Mouse (Mus musculus) cerebellum, postnatal 4 days (tissue): ENCODE measurements around the gene Mapk11.

Source experiments
- DNase-seq, 2 experiments: peaks; one replicate each; pipeline ENCODE4 v3.0.0; 2022; ENCODE audit warnings: low spot score in 2 of 2, mixed read lengths in 1 of 2

Mapk11 gene

GRCm38 (mm10) chr15:89140659-89141252 lies 8.7 kb downstream of the Mapk11 start, which contains the start of gene Mapk12:
Gene Mapk12, minus strand, starts transcription at chr15:89140703.
- no peak for DNase-seq

GRCm38 (mm10) chr15:89140048-89140658 lies 9.3 kb downstream of the Mapk11 start:
- no peak for DNase-seq

- no peak for DNase-seq
These were observed 10.9 kb downstream of the Mapk11 start for GRCm38 (mm10) chr15:89138531-89138930.

GRCm38 (mm10) chr15:89138046-89138405 lies 11.4 kb downstream of the Mapk11 start:
- DNase-seq = no peak

GRCm38 (mm10) chr15:89137378-89138045 lies 11.9 kb downstream of the Mapk11 start:
- DNase-seq = no peak

- no peak for DNase-seq
These were observed 12.8 kb downstream of the Mapk11 start for GRCm38 (mm10) chr15:89136461-89137155.

GRCm38 (mm10) chr15:89131316-89131715 lies 18.1 kb downstream of the Mapk11 start:
- DNase-seq = no peak

GRCm38 (mm10) chr15:89130245-89130644 lies 19.2 kb downstream of the Mapk11 start:
- no peak for DNase-seq

GRCm38 (mm10) chr15:89128382-89129350 lies 20.8 kb downstream of the Mapk11 start, which contains the start of gene Hdac10:
Gene Hdac10, minus strand, starts transcription at chr15:89128700.
- DNase-seq = peak; percentile 76 to 88

GRCm38 (mm10) chr15:89127364-89127940 lies 22.0 kb downstream of the Mapk11 start:
- DNase-seq = no peak

GRCm38 (mm10) chr15:89126622-89127021 lies 22.8 kb downstream of the Mapk11 start:
- no peak for DNase-seq

- no peak for DNase-seq
These were observed 24.1 kb downstream of the Mapk11 start for GRCm38 (mm10) chr15:89125351-89125750.

GRCm38 (mm10) chr15:89124312-89124711 lies 25.1 kb downstream of the Mapk11 start:
- DNase-seq = no peak

- DNase-seq = peak in 1 of 2 experiments; percentile 57
These were observed 25.8 kb downstream of the Mapk11 start for GRCm38 (mm10) chr15:89123595-89123994.

GRCm38 (mm10) chr15:89122649-89123366 lies 26.6 kb downstream of the Mapk11 start, which contains the start of gene Tubgcp6:
Gene Tubgcp6, minus strand, starts transcription at chr15:89123112.
- peak; percentile 92 to 95 for DNase-seq

- DNase-seq = no peak
These were observed 31.4 kb downstream of the Mapk11 start for GRCm38 (mm10) chr15:89118007-89118406.

GRCm38 (mm10) chr15:89110147-89110546 lies 39.3 kb downstream of the Mapk11 start:
- no peak for DNase-seq

GRCm38 (mm10) chr15:89106976-89107375 lies 42.5 kb downstream of the Mapk11 start:
- no peak for DNase-seq

GRCm38 (mm10) chr15:89106073-89106472 lies 43.4 kb downstream of the Mapk11 start:
- no peak for DNase-seq

GRCm38 (mm10) chr15:89104425-89104824 lies 45.0 kb downstream of the Mapk11 start:
- DNase-seq = no peak
